Mouse (Mus musculus) ZHBTc4 (cell line): ENCODE measurements around the gene Il10ra.

Experiments
- DNase-seq: peaks from one replicate; pipeline ENCODE4 v3.0.0-alpha.2; 2011; ENCODE audit warnings: low read depth, low spot score

Il10ra gene

GRCm38 (mm10) chr9:45205143-45205542, 63.8 kb downstream of the Il10ra start:
- no peak for DNase-seq
